Mouse (Mus musculus): ENCODE measurements around the gene Evc2.

The Evc2 gene

DNA sequence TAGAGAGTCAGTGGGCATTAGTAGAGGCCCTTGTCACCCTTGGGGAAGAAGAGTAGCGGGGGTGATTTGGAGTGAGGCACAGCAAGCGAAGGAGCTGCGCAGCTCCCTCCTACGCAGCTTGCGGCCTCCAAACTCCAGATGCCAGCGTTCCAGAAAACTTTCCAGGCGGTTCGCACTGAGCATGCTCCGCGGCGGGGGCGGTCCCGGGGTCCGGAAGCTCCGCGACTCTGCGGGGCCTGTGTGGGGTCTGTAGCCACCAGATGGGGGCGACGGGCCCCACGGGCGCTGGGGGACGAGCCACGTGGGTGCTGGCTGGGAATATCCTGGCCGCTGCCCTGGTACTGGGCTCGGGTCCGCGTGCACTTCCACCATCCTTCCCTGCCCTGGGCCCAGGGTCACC, at the start of gene Evc2:
Evc2 (plus strand) TSS at position 212 of the 400 bp plus-strand sequence.
- in situ Hi-C loops (cut with MboI, MseI): no loop called here

DNA sequence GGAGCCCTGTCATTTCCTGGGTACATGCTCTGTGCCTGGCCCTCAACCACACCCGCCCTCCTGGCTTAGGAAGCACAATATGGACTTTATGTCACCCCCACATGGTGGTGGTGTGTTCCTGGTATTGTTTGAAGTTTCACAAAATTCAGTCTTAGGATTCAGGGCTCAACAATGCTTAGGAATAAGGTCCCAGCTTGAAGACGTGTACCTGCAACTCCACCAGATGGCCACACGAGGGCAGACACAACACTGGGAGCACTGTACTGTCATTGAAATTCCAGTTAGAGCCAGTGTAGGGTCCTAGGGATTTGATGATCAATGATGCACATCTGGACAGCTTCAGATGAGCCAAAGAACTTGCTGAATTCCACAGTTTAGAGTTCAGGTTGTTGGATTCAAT, 49.1 kb upstream of the Evc2 start:
- in situ Hi-C loops (cut with MboI, MseI): no loop called here

DNA sequence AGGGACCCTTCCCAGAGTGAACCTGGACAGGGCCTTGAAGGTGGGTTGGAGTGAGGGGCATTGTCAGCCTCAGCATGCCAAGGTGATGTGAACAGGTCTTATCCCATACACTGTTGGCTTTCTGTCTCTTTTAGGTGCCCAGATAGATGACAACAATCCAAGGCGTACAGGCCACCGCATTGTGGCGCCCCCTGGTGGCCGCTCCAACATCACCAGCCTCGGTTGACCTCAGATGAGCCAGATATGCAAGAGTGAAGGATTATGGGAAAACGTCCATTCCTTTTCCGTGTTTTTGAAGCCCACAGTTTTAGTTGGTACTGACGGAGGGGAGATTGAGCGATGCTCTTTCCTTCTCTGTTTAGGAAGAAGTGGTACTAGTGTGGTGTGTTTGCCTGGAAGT, 47.3 kb upstream of the Evc2 start:
- in situ Hi-C loops (cut with MboI, MseI): no loop called here

DNA sequence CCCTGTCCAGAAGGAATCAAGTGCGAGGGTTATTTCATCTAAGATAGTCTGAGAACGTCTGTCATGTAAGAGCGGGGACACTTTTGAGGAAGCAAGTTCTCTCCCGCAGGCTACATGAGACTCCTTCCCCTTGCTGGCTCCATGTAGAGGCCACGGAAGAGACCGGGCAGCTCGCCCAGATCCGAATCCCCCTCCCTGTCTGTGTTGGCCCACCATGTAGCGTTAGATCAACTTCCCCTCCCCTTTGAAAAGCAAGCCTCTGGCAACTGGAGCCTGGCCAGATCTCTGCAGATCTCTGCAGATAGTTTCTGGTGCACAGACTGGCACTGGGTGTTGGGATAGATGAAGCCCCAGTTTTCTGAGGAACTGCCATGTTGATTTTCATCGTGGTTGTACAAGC, 41.6 kb upstream of the Evc2 start:
- in situ Hi-C loops (cut with MboI, MseI): loop anchor here (5.0 kb wide), 1 partner anchor 791 kb away; no protein-coding TSS in a partner anchor

DNA sequence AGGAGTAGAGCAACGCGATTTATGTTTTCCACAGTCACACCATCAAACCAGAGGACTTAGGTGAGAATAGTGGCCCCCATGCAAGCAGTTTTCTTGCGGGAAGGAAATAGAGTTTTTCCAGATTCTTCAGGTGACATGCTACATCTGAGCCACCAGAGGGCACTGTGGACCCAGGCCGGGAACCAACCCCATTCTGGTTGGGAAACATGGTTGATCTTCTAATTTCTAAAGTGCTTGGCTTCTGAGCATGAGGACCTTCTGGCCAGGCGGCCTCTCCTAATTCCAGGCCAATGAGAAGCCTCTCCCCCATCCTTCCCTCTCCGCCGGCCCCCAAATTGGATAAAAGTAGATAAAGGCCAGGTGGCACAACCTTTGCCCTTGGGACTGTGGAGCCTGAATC, 39.9 kb upstream of the Evc2 start:
- in situ Hi-C loops (cut with MboI, MseI): loop anchor here (5.0 kb wide), 1 partner anchor 789 kb away; no protein-coding TSS in a partner anchor

DNA sequence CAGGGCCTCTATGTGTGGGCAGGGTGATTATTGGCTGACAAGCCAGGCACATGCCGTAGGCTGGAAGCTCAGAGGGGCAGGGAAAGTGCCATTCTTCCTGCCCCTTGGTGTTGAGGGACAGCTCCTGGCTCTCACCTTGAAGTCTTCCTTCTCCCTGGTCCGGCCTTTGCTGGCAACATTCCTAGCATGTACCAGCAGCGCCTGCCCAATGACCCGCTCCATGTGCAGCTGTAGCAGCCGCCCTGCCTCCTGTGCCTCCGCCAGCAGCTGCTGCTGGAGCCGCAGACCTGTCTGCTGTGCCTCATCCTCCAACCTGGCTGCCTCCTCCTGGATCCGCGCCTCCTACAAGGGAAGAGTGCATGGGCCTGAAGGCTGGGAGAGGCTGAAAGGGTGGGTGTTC, 28.3 kb upstream of the Evc2 start:
- in situ Hi-C loops (cut with MboI, MseI): no loop called here

DNA sequence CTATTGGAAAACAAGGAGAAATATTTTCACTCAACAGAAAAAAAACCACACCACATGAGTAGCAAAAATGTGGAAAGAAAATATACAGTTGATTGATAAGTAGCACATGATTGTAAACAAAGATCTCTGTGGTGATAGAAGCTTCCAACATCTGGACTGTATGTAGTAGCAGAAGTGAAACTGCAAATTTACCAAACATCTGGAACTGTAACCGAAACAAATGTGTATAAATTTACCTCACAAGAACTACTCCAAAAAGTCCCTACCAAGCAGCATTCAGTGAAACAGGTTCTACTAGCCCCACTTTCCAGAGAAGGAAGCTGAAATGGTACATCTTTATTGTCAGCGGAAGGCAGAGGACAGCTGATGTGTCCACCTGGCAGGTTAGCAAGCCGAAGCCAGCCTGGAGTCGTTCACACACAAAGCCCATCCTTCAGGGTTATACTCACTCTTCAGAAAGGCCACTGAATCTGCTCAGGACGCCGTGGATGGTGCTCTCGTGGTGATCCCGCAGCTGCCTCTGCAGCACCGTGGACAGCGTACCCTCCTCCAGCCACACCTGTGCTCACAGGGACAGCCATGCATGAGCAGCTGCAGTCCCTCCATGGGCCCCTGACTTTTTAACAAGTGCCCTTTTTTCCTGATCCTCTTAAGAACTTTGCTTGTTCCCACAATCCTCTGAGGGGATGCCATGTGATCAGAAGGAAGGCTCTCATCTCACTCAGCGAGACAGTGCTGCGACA, 25.1 kb upstream of the Evc2 start:
- in situ Hi-C loops (cut with MboI, MseI): no loop called here

DNA sequence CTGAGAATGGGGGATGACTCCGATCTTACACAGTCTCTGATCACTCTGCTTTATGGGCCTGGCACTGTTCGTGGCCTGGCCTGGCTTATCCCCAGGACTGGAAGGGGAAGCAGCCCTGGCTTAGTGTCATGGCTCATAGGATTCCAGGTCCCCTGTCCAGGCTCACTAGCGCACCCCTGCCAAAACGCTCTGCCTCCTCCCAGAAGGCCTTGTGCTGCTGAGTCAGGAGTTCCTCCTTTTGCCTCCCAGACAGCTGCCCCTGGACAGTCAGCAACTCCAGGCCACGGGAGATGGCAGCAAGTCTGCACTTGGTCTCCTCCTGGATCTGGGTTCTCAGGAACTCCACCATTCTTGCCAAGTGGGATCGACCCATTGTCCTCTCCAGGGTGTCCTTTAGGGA, 19.6 kb upstream of the Evc2 start:
- in situ Hi-C loops (cut with MboI, MseI): no loop called here

DNA sequence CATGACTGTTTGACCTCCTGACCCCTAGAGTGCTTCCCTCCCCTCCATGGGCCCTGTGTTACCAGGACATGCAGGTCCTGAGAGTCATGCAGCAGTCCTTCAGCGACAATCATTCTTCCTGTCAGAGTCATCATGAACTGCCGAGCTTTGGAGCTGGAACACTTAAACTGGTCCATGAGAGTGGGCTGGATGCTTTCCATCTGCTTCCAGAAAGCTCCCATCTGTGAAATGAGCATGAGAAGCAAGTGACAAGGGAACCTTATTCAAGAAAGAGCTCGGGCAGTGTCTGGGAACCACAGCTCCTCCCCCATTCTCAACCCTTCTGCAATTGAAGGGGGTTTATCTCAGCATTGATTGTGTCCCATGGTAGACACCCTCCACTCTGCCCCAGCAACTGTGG, 18.1 kb upstream of the Evc2 start:
- in situ Hi-C loops (cut with MboI, MseI): no loop called here

DNA sequence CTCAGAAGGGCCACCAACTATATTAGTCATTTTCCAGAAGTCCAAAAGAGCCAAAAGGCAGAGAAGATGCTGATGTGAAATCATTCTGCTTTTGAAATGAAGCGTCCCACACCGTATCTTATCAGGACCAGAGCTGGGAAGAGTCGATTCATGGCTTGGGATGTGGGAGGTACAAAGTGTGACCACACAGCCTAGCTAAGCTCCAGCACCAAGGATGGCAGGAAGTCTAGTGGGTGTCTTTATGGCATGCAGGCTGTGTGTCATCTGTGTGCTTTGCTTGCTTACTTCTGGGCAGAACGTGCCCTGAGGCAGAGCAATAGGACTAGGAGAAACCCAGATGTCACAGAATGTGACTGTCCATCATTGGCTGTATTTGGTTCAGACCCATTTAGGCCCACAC, 17.5 kb upstream of the Evc2 start:
- in situ Hi-C loops (cut with MboI, MseI): no loop called here

DNA sequence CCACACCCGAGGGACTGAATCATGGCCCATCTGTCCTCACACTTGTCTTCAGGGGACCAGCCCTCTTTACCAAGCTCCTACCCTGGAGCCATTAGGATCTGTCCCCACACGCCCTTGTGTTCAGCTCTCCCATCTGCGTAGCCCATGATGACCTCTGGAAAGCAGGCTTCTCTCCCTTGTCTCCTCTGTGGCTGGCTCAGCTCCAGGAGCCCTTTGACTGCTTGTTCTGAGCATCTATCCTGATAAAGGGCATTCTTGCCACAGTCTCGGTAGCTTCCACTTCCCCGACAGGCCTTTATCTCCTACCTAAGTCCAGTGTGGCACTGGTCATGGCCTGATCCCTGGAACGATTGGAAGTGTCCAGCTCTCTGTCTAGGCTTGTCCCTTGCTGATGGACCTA, 11.6 kb upstream of the Evc2 start:
- in situ Hi-C loops (cut with MboI, MseI): no loop called here

DNA sequence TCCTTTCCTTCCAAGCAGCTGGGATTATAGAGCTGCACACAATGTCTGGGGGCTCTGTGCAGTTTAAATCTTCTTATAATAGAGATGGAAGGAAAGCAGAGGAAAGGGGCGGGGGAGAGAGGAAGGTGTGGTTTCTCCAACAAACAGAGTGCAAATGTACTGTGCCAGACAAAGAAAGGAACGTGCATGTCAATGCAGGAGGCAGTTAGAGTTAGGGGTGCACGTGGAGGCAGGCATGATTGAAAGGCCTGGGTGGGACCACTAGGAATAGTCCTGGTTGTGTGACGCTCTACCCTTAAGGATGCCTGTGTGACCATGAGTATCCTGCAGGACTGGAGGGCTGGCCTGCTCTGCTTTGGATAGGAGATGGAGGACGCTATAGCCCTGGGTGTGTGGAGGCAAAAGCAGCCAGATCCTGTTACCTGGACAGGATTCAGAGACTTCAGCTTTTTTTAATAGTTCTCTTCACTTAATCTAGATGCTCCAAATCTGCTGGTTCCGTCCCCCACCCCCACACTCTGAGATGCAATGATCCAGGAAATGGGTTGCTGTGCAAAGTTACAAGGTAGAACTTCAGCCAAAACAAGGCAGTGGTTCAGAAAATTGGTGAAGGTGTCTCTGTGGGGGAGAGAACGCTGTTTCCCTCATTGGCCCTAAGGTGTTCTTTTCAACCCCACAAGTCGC, 7.7 kb upstream of the Evc2 start:
- in situ Hi-C loops (cut with MboI, MseI): no loop called here

DNA sequence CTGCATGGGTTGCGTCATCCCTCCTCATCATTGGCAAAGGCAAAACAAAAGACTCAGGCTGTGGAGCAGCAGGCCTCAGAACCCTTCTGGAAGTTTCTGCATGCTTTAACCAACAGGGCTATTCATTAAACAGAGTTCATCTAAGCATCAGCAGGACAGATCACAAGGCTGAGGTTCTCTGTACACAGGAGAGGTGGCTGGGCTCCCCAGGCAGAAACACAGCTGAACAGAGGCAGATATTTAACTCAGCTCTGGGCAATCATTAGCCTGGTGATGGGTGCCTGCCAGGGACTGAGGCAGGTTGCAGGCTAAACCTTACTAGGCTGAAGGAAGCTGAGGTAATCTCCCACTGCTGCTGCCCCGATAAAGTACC, 7.2 kb upstream of the Evc2 start:
- in situ Hi-C loops (cut with MboI, MseI): no loop called here

DNA sequence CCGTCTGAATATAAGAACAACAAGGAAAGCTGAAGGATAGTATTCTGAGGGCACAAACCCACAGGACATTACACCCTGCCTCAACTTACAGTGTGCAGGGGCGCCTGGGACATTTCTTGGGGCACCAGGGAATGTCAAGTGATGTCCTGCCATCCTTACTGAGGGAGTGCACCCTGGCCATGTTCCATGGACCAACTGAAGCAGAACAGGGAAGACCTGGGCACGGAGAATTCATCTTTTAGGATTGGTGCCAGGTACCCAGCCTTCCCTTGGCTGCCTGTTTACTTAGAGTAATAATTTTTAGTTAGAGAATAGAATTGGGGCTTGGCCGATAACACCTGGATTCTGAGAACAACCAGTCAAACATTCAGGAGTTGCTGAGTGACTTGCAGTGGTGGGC, 6.2 kb upstream of the Evc2 start:
- in situ Hi-C loops (cut with MboI, MseI): no loop called here

DNA sequence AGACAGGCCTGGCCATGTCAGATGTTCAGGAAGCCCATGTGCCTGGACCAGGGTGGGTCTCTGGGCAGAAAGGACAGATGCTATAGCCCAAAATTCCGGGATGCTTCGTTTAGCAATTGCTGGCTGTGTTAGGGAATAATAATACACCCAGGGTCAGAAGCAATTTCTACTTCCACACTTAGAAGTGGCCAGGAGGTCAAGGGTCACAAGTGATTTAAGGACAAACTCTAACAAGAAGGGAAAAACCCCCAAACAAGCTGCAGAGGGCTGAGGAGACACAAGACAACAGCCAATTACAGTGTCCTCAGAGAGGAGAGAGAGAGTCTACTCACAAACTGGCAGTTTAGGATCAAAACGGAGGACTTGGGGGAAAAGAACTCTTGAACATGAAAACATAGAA, 3.2 kb upstream of the Evc2 start:
- in situ Hi-C loops (cut with MboI, MseI): no loop called here

DNA sequence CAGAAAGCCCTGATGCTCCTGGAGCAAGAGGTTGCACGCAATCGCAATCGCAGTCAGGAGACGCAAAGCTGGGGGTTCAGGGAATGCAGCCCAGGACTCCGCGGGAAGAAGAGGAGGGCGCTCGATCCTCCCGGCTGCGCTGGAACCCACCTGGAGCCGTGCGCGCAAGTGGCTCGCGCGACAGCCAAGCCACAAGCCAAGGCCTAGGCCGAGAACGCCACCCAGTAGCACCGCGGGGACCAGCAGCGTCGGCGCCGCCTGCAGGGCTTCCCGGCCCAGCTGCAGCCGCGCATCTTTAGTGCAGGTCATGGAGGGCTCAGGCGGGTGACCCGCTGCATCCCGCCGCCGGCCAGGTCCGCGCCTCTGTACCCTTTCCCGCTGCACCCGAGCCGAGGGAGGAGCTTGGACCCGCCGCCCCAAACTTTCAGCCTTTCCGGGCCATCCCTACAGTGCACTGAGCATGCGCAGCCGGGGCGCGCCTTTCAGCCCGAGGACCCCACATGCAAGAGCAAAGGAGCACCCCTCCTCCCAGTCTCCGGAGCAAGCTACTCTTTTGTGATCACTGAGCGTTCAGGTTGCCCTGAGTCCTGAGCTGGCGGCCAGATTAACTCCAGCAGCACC, 1.7 kb upstream of the Evc2 start, which contains the start of gene Evc:
Evc (minus strand) TSS at position 410 of the 621 bp plus-strand sequence.
- in situ Hi-C loops (cut with MboI, MseI): no loop called here

DNA sequence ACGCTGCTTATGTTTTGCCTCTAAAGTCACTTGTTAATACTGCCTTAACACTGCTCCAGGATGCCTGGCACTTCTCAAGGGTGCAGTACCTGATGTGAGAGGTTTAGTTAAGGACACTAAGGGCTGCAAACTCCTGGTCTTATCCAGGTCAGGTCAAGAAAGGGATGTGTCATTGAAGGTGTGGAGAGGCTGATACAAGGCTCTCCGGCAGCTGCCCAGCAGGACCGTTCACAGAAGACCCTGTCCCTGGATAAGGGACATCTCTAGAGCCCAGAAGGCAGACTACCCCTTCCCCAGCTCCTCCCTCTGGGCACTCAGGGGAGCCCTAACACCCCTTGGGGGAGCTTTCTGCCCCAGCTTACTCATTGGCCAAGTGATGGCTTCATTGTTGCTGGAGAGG, 603 bp upstream of the Evc2 start:
- in situ Hi-C loops (cut with MboI, MseI): no loop called here

DNA sequence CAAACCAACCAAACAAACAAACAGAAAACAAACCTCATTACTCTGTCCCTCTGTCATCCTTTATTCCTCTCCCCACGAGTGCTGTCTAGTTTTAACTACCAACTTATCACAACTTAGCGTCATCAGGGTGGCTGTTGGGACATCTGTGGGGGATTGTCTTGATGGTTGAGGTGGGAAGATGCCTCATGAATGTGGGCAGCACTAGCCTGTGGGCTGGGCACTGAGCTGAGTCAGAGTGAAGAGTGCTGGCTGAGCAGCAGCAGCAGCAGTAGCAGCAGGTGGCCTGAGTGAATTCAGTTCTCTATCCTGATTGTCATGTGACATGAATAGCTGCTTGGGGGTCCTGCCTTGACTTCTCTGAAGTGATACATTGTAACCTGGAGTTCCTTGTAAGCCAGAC, 5.7 kb downstream of the Evc2 start:
- in situ Hi-C loops (cut with MboI, MseI): no loop called here

DNA sequence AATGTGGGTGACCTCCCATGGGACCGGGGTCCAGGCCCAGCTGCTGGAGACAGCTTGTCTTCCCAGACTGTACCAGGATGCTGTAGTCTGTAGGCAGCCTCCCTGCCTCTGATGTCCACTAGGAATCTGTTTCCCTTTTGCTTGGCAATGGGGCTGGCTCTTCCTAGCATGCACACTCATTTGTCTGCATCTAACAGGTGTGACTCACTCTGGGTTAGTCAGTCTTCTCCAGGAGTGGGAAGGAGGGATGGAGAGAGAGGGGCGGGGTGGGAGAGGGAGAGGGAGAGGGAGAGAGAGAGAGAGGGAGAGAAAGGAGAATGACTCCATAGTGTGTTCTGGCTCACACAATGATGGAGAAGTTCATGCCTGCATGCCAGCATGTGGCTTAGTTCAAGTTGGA, 13.5 kb downstream of the Evc2 start:
- in situ Hi-C loops (cut with MboI, MseI): no loop called here

DNA sequence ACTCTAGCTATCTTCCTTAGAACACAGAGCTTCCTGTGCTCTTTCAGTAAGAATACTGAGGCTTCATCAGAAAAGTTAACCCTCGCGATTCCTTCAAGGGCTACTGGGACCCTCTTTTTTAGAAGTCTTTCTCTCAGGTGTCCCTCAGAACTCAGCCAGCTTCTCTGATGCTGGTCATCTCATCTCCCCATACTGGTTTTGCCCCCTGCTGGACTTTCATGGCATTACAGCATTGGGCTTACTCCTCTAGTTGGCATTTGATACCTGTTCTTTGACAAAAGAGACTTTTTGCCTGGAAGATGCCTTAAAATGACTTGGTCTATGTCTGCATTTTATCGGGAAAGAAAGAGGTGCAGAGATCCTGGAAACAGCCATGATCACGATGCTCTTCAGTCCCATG, 16.1 kb downstream of the Evc2 start:
- in situ Hi-C loops (cut with MboI, MseI): no loop called here

DNA sequence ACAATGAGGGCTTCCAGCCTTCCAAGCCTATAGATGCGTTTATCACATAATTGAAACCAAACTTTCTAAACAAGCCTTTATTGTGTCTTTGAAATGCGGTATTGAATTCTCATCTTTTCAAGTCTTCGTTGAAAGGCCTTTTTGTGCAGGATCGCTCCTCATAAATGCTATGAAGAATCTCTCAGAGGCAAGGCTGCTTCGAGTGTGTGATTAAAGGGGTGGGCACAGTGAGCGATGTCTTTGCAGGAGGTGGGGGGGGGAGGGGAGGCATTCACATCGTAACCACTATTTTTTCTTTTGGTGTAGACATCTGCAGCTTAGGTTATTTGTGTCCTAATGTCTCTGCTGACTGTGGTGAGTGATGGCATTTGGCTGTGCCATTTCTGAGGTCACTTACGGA, 17.7 kb downstream of the Evc2 start:
- in situ Hi-C loops (cut with MboI, MseI): no loop called here

DNA sequence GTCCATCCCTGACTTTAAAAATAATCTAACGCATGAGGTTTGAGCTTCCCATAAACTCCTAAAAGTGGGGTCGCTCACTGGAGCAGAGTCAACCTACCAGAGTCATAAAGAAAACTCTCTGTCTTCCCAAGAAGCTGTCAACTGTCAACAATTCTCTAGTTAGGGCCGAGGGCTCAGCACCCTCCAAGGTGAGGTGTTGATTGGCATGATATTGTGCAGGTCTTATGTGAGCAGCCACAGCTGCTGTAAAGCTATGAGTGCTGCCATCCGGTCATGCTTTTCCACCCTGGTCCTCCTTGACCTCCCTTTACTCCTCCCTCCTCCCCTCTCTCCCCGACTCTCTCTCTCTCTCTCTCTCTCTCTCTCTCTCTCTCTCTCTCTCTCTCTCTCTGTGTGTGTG, 24.3 kb downstream of the Evc2 start:
- in situ Hi-C loops (cut with MboI, MseI): no loop called here

DNA sequence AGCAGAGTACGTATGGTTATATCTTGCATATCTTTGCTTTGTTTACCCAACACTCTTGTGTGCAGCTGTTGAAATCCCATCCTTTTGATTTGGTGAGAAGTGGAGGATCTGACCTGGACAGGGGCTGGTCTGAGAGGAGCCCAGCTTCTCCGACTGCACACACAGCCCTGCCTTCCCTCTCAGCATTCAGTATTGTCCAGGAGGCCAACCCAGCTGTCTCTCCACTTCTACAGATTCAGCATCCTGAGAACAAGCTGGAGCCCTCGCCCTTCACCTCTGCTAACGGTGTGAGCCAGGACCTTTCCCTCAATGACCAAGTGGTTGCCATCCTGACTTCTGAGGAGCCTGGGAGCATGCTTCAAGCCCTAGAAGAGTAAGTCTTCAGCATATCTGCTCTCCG, 25.0 kb downstream of the Evc2 start:
- in situ Hi-C loops (cut with MboI, MseI): no loop called here
